Mouse (Mus musculus) kidney, postnatal 0 days (tissue): ENCODE measurements at regions not wholly inside any gene's neighbourhood (a gene's known extent, or its start where the extent isn't known, plus 50 kb on each side); places are given as distances from the start of the nearest gene placed in this dataset.
A peak's percentile ranks its signal among the peaks of the same experiment; 100 is the strongest.

ENCODE experiments used
- ATAC-seq: fragments of 200-750 bp; cut with Nextera tagmentation; replicated peaks from 2 replicates; pipeline ENCODE4 v1.8.0; 2017; ENCODE audit warnings: low read depth, moderate number of reproducible peaks, moderate TSS enrichment, moderate library complexity; ENCODE audit not compliant: low FRiP score
- DNase-seq: peaks from one replicate; pipeline ENCODE4 v3.0.0-alpha.2; 2016; ENCODE audit warnings: low spot score
- H3K27ac ChIP-seq: fragments of 300-500 bp; sonication (generic); 2 replicates; pipeline ENCODE4 v1.5.1; 2014; ENCODE audit warnings: mild to moderate bottlenecking
- H3K27me3 ChIP-seq: fragments of 300-500 bp; sonication (generic); 2 replicates; pipeline ENCODE4 v1.6.1; 2014; ENCODE audit warnings: low read length, mixed read lengths; ENCODE audit not compliant: insufficient read depth
- H3K36me3 ChIP-seq: fragments of 300-500 bp; sonication (generic); 2 replicates; pipeline ENCODE4 v1.6.1; 2014; ENCODE audit warnings: low read length, mixed read lengths; ENCODE audit not compliant: insufficient read depth
- H3K4me1 ChIP-seq: fragments of 300-500 bp; sonication (generic); replicated peaks from 2 replicates; pipeline ENCODE4 v1.6.1; 2014; ENCODE audit warnings: antibody characterized with exemption, low read length, mixed read lengths; ENCODE audit not compliant: insufficient read depth
- H3K4me2 ChIP-seq: fragments of 300-500 bp; sonication (generic); 2 replicates; pipeline ENCODE4 v1.6.1; 2014; ENCODE audit warnings: mild to moderate bottlenecking, low read length, moderate library complexity, mixed read lengths
- H3K4me3 ChIP-seq: fragments of 300-500 bp; sonication (generic); replicated peaks from 2 replicates; pipeline ENCODE4 v1.5.1; 2014; ENCODE audit warnings: low read depth, low read length
- H3K9ac ChIP-seq: fragments of 300-500 bp; sonication (generic); 2 replicates; pipeline ENCODE4 v1.6.1; 2014; ENCODE audit warnings: low read depth, low read length
- H3K9me3 ChIP-seq: fragments of 300-500 bp; sonication (generic); replicated peaks from 2 replicates; pipeline ENCODE4 v1.6.1; 2016; ENCODE audit warnings: low read length, inconsistent platforms, mixed read lengths
- CTCF ChIP-seq: IDR thresholded peaks from 2 replicates; pipeline ENCODE4 v1.5.1; 2016; ENCODE audit warnings: antibody characterized with exemption, low read depth, mild to moderate bottlenecking, moderate library complexity
- WGBS: fragments of 180-500 bp; shearing (Covaris S2); extraction: QIAGEN DNeasy Blood & Tissue Kit; methylation state at CpG from one replicate; pipeline ENCODE4 v1.1.7; 2014; 5-methylcytosine and 5-hydroxymethylcytosine counted together

GRCm38 (mm10) chr7:73594492-73595139, 53.0 kb upstream of the Chd2 start:
- 0 out of 2 replicates have a peak overlapping the region, but pooled peaks have one; percentile 28 for H3K9ac ChIP-seq
- H3K4me2 ChIP-seq, result peak overlapping the region; percentile 61
- no peak for TF ChIP-seq CTCF
- peak; percentile 38; the same call in 1 of the 2 replicates for ATAC-seq
- peak overlapping the region; percentile 78 for H3K27ac ChIP-seq
- H3K36me3 ChIP-seq, result no peaks in the 10 kb centered on the region
- DNase-seq, result peak; percentile 84
- peak overlapping the region; percentile 20 for H3K4me3 ChIP-seq
- no peaks in the 10 kb centered on the region for H3K27me3 ChIP-seq
- peaks cover 26% of the 10 kb centered on the region; the same call in 1 of the 2 replicates for H3K4me1 ChIP-seq
- no peaks in the 10 kb centered on the region for H3K9me3 ChIP-seq
- WGBS, result under 1% methylated on average over 14 of the region's 14 CpGs

- Histone ChIP-seq H3K9me3 (no peaks in the 10 kb centered on the region), H3K27ac (peak overlapping the region; percentile 57; the same call in 1 of the 2 replicates), H3K27me3 (no peaks in the 10 kb centered on the region), H3K9ac (no peak overlapping the region), H3K36me3 (no peaks in the 10 kb centered on the region), H3K4me1 (peaks cover 34% of the 10 kb centered on the region; the same call in 1 of the 2 replicates), H3K4me2 (0 out of 2 replicates have a peak overlapping the region, but pooled peaks have one; percentile 14), H3K4me3 (no peak overlapping the region)
- DNase-seq (no peak), ATAC-seq (no peak)
- 70% methylated on average over 17 of the region's 17 CpGs for WGBS
- TF ChIP-seq CTCF, result no peak
Measured at GRCm38 (mm10) chr7:73593645-73594385, 52.2 kb upstream of the Chd2 start.

- WGBS, result 94% methylated on average over 5 of the region's 5 CpGs
- no peak for ATAC-seq
- no peak for DNase-seq
- H3K9ac ChIP-seq, result no peak overlapping the region
- H3K4me1 ChIP-seq, result peaks cover 37% of the 10 kb centered on the region; the same call in 1 of the 2 replicates
- TF ChIP-seq CTCF, result no peak
- no peak overlapping the region for H3K4me3 ChIP-seq
- no peak overlapping the region for H3K27ac ChIP-seq
- H3K27me3 ChIP-seq, result no peaks in the 10 kb centered on the region
- H3K4me2 ChIP-seq, result no peak overlapping the region
- H3K9me3 ChIP-seq, result no peaks in the 10 kb centered on the region
- H3K36me3 ChIP-seq, result no peaks in the 10 kb centered on the region
Measured at GRCm38 (mm10) chr7:73592857-73593256, 51.2 kb upstream of the Chd2 start.
